Mouse (Mus musculus): ENCODE measurements around the gene Ralgapa2. TPM values are rescaled to one million over a fixed set of nuclear protein-coding genes. Genes with fewer than 3 reads are reported as not detected.

Ralgapa2 gene
- polyA plus RNA-seq, 1 experiment from 2014 or later = 8.6 TPM

DNA sequence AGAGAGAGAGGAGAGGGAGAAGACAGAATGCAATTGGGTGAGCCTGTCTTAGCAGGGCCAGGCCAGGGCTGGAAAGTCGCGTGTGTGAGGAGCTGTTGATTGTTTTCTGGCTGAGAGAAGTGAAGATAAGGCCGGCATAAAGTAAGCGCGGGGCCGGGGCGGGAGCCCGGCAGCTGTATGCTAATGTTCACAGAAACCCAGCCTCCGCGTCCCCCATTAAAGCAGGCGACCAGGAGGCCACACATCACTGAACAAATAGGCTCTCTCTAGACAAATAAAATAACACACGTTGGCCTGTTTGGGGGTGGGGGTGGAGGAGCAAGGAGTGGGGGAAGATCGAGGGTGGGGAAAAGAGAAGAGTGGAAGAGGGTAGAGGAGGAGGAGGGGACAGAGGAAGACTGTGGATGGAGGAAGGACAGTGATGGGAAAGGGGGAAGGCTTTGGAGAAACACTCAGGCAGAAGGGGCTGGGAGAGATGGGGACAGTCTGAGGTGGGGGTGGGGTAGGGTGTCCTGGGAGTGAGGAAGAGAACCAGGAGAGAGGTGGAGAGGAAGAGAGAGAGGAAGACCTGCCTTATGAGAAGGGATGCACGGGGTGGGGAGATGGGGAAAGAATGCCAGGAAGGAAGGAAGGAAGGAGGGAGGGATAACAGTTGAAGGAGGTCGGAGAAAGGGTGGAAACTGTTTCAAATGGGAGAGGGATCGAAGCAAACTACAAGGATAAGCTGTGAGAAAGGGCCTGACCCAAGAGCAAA is 294.7 kb downstream of the Ralgapa2 start:
- peak; percentile 79 for DNase-seq (ENCODE audit: low spot score)
- peak; percentile 9 for ATAC-seq (ENCODE audit: insufficient read depth, low FRiP score, low TSS enrichment)
- Histone ChIP-seq H3K27ac (ENCODE audit: low read depth, low read length) (peak overlapping the region; percentile 82), H3K27me3 (ENCODE audit: control insufficient read depth, insufficient read depth, low read length) (peaks cover 39% of the 10 kb centered on the region), H3K9me3 (ENCODE audit: control insufficient read depth, low read length) (no peaks in the 10 kb centered on the region), H3K9ac (ENCODE audit: low read length) (peak overlapping the region; percentile 49), H3K36me3 (ENCODE audit: control insufficient read depth, insufficient read depth, low read length) (no peaks in the 10 kb centered on the region), H3K4me2 (ENCODE audit: low read depth) (peak overlapping the region; percentile 39), H3K4me1 (ENCODE audit: control insufficient read depth, insufficient read depth, low read length) (peaks cover 28% of the 10 kb centered on the region), H3K4me3 (ENCODE audit: low read depth, low read length) (no peak overlapping the region)
- under 1% methylated on average over 16 of the region's 16 CpGs for WGBS

DNA sequence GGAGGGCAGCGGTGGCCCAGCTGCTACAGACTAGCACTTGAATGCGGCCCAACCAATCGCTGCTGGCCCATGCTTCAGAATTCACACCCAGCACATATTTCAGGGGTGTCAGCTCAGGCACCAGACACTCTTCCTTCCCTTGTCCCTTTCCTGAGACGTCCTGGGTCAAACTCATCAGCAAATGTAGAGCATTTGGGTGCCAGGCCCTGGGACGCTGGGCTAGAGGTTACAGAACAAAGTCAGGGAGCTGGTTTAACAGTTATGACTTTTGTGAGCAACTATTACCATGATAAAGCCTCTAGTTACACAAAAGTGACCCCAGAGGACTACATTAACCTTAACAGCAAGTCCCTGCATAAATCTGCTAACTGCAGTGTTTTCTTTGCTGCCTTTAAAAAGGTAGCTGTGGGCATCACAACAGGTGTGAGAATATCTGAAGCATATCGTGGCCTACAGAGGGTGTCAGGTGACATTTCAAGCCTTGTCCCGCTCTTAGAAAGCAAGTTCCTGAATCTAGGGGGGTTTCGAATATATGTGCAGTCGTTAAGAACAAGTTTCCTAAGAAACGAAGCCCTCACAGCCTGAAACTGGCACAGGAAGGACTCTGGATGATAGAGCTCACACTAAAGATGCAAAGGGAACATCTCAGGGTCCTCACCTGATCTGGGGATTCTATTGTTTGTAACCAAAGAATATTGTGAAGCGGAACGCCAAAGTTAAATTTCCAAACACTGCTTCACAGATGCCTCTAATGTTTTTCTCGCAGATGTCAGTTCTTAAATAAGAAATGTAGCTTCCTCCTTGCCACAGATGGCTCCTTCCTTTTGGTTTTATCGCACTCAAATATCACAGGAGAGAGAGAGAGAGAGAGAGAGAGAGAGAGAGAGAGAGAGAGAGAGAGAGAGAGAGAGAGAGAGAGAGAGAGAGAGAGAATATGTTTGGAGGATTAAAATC is 295.8 kb downstream of the Ralgapa2 start:
- H3K27me3 ChIP-seq (ENCODE audit: control insufficient read depth, insufficient read depth, low read length) = peaks cover 33% of the 10 kb centered on the region
- H3K4me1 ChIP-seq (ENCODE audit: control insufficient read depth, insufficient read depth, low read length) = peaks cover 28% of the 10 kb centered on the region
- ATAC-seq (ENCODE audit: insufficient read depth, low FRiP score, low TSS enrichment) (no peak), DNase-seq (ENCODE audit: low spot score) (no peak)
- H3K4me2 ChIP-seq (ENCODE audit: low read depth) = no peak overlapping the region
- no peaks in the 10 kb centered on the region for H3K9me3 ChIP-seq (ENCODE audit: control insufficient read depth, low read length)
- H3K36me3 ChIP-seq (ENCODE audit: control insufficient read depth, insufficient read depth, low read length) = no peaks in the 10 kb centered on the region
- 6% methylated on average over 14 of the region's 14 CpGs for WGBS
- no peak overlapping the region for H3K27ac ChIP-seq (ENCODE audit: low read depth, low read length)
- no peak overlapping the region for H3K4me3 ChIP-seq (ENCODE audit: low read depth, low read length)
- H3K9ac ChIP-seq (ENCODE audit: low read length) = no peak overlapping the region; the same call in 1 of the 2 replicates

DNA sequence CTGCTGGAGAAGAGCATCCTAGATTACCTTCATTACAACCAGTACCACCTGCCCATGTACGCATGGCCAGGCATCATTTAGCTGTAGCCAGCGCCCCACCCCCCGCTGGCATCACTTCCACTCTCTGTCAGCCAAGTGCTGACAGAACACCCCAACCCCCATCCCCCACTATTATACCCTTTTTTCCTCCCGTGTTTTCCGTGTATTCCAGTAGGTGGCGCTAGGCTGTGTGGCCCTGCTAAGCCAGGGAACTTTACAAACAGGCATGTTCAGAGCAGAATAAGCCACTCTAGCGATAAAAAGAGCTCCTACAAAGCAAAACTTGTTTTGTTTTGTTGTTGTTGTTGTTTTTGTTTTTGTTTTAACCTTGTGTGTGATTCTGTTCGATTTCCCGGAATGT is 297.4 kb downstream of the Ralgapa2 start:
- H3K4me3 ChIP-seq (ENCODE audit: low read depth, low read length) = no peak overlapping the region
- H3K36me3 ChIP-seq (ENCODE audit: control insufficient read depth, insufficient read depth, low read length) = no peaks in the 10 kb centered on the region
- peak; percentile 71 for DNase-seq (ENCODE audit: low spot score)
- no peak overlapping the region for H3K27ac ChIP-seq (ENCODE audit: low read depth, low read length)
- WGBS = 1% methylated on average over 9 of the region's 9 CpGs
- H3K4me2 ChIP-seq (ENCODE audit: low read depth) = no peak overlapping the region
- ATAC-seq (ENCODE audit: insufficient read depth, low FRiP score, low TSS enrichment) = no peak
- H3K9ac ChIP-seq (ENCODE audit: low read length) = no peak overlapping the region
- H3K9me3 ChIP-seq (ENCODE audit: control insufficient read depth, low read length) = no peaks in the 10 kb centered on the region
- peaks cover 26% of the 10 kb centered on the region for H3K4me1 ChIP-seq (ENCODE audit: control insufficient read depth, insufficient read depth, low read length)
- H3K27me3 ChIP-seq (ENCODE audit: control insufficient read depth, insufficient read depth, low read length) = peaks cover 24% of the 10 kb centered on the region

DNA sequence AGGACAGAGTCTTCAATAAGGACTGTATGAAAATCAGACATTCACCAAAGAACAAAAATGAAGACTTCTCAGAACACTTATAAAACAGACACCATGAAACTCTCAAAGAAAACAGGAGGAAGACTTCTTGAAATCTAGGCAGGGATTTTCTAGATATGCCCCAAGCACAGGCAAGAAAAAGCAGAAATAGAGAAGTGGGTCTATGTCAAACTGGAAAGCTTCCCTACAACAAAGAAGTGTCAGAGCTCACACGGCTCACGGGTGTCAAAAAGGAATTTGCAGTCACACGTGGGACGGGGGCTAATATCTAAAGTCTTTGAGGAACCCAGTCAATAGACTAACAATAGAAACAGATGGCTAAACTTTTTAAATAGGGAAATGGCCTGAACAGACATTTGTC is 301.2 kb downstream of the Ralgapa2 start:
- 22% methylated on average over 4 of the region's 4 CpGs for WGBS
- Histone ChIP-seq H3K9ac (ENCODE audit: low read length) (no peak overlapping the region), H3K9me3 (ENCODE audit: control insufficient read depth, low read length) (no peaks in the 10 kb centered on the region), H3K27ac (ENCODE audit: low read depth, low read length) (no peak overlapping the region), H3K4me3 (ENCODE audit: low read depth, low read length) (no peak overlapping the region), H3K4me1 (ENCODE audit: control insufficient read depth, insufficient read depth, low read length) (0 out of 2 replicates have a peak, but pooled peaks cover 4% of the 10 kb centered on the region), H3K36me3 (ENCODE audit: control insufficient read depth, insufficient read depth, low read length) (no peaks in the 10 kb centered on the region), H3K27me3 (ENCODE audit: control insufficient read depth, insufficient read depth, low read length) (peaks cover 3% of the 10 kb centered on the region; the same call in 1 of the 2 replicates), H3K4me2 (ENCODE audit: low read depth) (no peak overlapping the region)
- DNase-seq (ENCODE audit: low spot score) = no peak
- ATAC-seq (ENCODE audit: insufficient read depth, low FRiP score, low TSS enrichment) = no peak

DNA sequence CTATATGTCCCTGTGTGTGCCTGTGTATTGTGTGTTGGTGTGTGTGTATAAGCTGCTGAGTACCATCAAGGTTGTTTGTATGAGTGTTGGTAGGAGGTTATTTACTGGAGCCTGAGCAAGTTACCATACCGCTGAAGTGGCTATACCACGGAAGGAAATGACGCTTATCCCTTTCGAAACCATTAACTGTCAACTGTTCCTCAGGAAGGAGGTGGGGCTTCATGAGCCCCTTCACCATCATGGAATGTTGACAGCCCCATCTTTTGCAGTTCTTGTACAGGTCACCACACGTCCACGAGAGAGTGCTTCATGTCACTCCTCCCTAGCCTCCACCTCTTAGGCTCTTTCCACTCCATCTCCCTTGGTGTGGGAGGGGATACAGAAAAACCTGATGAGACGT is 314.2 kb downstream of the Ralgapa2 start:
- no peak overlapping the region for H3K27ac ChIP-seq (ENCODE audit: low read depth, low read length)
- H3K36me3 ChIP-seq (ENCODE audit: control insufficient read depth, insufficient read depth, low read length) = no peaks in the 10 kb centered on the region
- H3K4me3 ChIP-seq (ENCODE audit: low read depth, low read length) = no peak overlapping the region
- H3K9ac ChIP-seq (ENCODE audit: low read length) = no peak overlapping the region
- ATAC-seq (ENCODE audit: insufficient read depth, low FRiP score, low TSS enrichment) (no peak), DNase-seq (ENCODE audit: low spot score) (no peak)
- 87% methylated on average over 7 of the region's 7 CpGs for WGBS
- no peaks in the 10 kb centered on the region for H3K4me1 ChIP-seq (ENCODE audit: control insufficient read depth, insufficient read depth, low read length)
- no peak overlapping the region for H3K4me2 ChIP-seq (ENCODE audit: low read depth)
- H3K27me3 ChIP-seq (ENCODE audit: control insufficient read depth, insufficient read depth, low read length) = no peaks in the 10 kb centered on the region
- no peaks in the 10 kb centered on the region for H3K9me3 ChIP-seq (ENCODE audit: control insufficient read depth, low read length)

DNA sequence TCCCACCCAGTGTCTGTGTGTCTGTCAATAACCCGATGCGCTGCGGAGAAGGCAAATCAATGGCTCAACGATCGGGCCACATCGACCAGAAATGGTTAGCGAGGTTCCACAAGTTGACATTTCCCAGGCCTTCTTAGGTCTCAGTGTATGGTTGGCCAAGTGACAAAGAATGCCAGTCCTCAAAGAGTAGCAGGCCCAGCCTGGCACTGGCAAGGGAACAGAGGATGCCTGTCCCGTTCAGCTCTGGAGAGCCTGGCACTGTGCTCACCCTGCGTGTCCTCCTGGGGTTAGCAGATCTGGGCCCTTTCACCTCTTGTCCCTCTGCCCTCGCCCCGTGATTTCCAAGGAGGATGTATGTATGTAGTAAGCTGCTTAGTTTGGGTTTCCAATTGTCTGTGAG is 316.0 kb downstream of the Ralgapa2 start:
- Histone ChIP-seq H3K4me3 (ENCODE audit: low read depth, low read length) (no peak overlapping the region), H3K9ac (ENCODE audit: low read length) (no peak overlapping the region), H3K4me1 (ENCODE audit: control insufficient read depth, insufficient read depth, low read length) (no peaks in the 10 kb centered on the region), H3K4me2 (ENCODE audit: low read depth) (no peak overlapping the region), H3K9me3 (ENCODE audit: control insufficient read depth, low read length) (no peaks in the 10 kb centered on the region), H3K27ac (ENCODE audit: low read depth, low read length) (no peak overlapping the region), H3K27me3 (ENCODE audit: control insufficient read depth, insufficient read depth, low read length) (no peaks in the 10 kb centered on the region), H3K36me3 (ENCODE audit: control insufficient read depth, insufficient read depth, low read length) (no peaks in the 10 kb centered on the region)
- WGBS = 90% methylated on average over 11 of the region's 11 CpGs
- ATAC-seq (ENCODE audit: insufficient read depth, low FRiP score, low TSS enrichment) = no peak
- DNase-seq (ENCODE audit: low spot score) = no peak
